8 mouse cellular contexts compared by ENCODE assay signal in the genomic region with DNA sequence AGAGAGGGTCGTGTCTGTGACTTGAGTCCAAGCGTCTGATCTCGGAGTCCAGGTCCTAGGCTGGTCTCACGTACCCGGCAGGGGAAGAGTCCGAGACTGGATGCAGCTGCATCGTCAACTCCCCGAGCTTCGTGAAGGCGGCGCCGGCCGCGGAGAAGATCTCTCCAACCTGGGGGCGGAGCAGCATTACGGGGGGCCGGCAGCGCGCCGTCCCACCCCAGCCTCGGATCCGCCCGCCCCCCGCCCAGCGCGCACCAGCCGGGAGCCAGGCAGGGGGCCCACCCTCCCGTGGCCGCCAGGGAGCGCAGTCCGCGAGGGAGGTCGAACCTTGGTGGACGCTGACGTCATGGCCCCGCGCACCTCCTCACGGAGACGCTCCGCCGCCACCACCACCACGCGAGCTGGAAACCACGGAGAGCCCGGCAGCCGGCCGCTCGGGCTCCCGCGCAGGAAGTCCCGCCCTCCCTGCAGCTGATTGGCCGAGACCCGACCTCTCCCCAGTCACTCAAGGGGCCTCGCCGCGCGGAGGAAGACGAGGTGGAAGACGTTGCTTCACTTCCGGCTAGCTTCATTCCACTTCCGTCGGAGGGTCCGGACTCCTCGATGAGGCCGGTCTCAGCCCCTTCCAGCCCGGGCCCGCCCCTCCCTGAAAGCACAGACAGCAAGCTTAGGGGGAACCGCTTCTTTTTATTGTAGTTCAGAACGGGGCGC. TPM values are rescaled to one million over a fixed set of nuclear protein-coding genes. Genes with fewer than 3 reads are reported as not detected.
DNase-seq lines count a peak whose midpoint lies in the region; ATAC-seq lines count a peak whose summit lies in the region.

Gene 0610010K14Rik, minus strand, starts transcription at position 458 of the 711 bp plus-strand sequence.

- peak within 1 kb of the TSS; percentile 82 for H3K4me2 ChIP-seq in embryonic facial prominence, embryonic 14.5 days (ENCODE audit: low read depth, low read length)
- peak within 1 kb of the TSS; percentile 96 for H3K4me2 ChIP-seq in kidney, embryonic 14.5 days (replicated peaks; ENCODE audit: low read depth, low read length)
- H3K4me2 ChIP-seq in limb, embryonic 15.5 days, result peak within 1 kb of the TSS; percentile 88

- peak within 1 kb of the TSS; percentile 67 for H3K4me3 ChIP-seq in embryonic facial prominence, embryonic 14.5 days (ENCODE audit: low read depth, low read length)
- peak within 1 kb of the TSS; percentile 96 for H3K4me3 ChIP-seq in kidney, embryonic 14.5 days (ENCODE audit: low read length)
- H3K4me3 ChIP-seq in limb, embryonic 15.5 days, result peak within 1 kb of the TSS; percentile 82

- H3K9me3 ChIP-seq in embryonic facial prominence, embryonic 14.5 days (ENCODE audit: control insufficient read depth, low read length), result no peaks in the 10 kb centered on the region
- H3K9me3 ChIP-seq in kidney, embryonic 14.5 days (ENCODE audit: control insufficient read depth, low read length), result no peaks in the 10 kb centered on the region
- no peaks in the 10 kb centered on the region for H3K9me3 ChIP-seq in limb, embryonic 15.5 days

- peak within 1 kb of the TSS; percentile 89 for H3K27ac ChIP-seq in embryonic facial prominence, embryonic 14.5 days (replicated peaks; ENCODE audit: low read depth, low read length)
- H3K27ac ChIP-seq in kidney, embryonic 14.5 days (ENCODE audit: low read depth, low read length), result peak within 1 kb of the TSS; percentile 85
- peak within 1 kb of the TSS; percentile 92 for H3K27ac ChIP-seq in limb, embryonic 15.5 days

- H3K4me1 ChIP-seq in embryonic facial prominence, embryonic 14.5 days (ENCODE audit: control insufficient read depth, insufficient read depth, low read length), result peaks cover 24% of the 10 kb centered on the region
- peaks cover 23% of the 10 kb centered on the region for H3K4me1 ChIP-seq in kidney, embryonic 14.5 days (ENCODE audit: control insufficient read depth, insufficient read depth, low read length)
- H3K4me1 ChIP-seq in limb, embryonic 15.5 days, result peaks cover 47% of the 10 kb centered on the region

- WGBS in embryonic facial prominence, embryonic 14.5 days, result 1% methylated on average over 28 of the region's 70 CpGs
- WGBS in kidney, embryonic 14.5 days, result under 1% methylated on average over 61 of the region's 70 CpGs
- WGBS in limb, embryonic 15.5 days, result under 1% methylated on average over 67 of the region's 70 CpGs

- peaks cover 16% of the 10 kb centered on the region for H3K36me3 ChIP-seq in embryonic facial prominence, embryonic 14.5 days (ENCODE audit: control insufficient read depth, insufficient read depth, low read length)
- H3K36me3 ChIP-seq in kidney, embryonic 14.5 days (ENCODE audit: control insufficient read depth, insufficient read depth, low read length), result peaks cover 17% of the 10 kb centered on the region
- peaks cover 14% of the 10 kb centered on the region for H3K36me3 ChIP-seq in limb, embryonic 15.5 days

- DNase-seq in 3T3-L1 (ENCODE audit: low read depth, low spot score), result peak; percentile 94
- DNase-seq in adrenal gland, postnatal 4 days (ENCODE audit: low spot score in 2 of 2), result peak; percentile 95 to 96
- DNase-seq in embryonic facial prominence, embryonic 14.5 days (ENCODE audit: low spot score), result peak; percentile 98
- peak; percentile 97 for DNase-seq in heart, adult 8-10 months (ENCODE audit: low spot score)
- peak; percentile 86 to 90 for DNase-seq in monocyte, adult 2 months (ENCODE audit: low read depth in 1 of 2, low spot score in 2 of 2)
- DNase-seq in spleen, postnatal 36 days (ENCODE audit: low spot score in 2 of 2), result peak; percentile 97 to 98

- H3K27me3 ChIP-seq in embryonic facial prominence, embryonic 14.5 days (replicated peaks; ENCODE audit: control insufficient read depth, insufficient read depth, low read length), result no peaks in the 10 kb centered on the region
- no peaks in the 10 kb centered on the region for H3K27me3 ChIP-seq in kidney, embryonic 14.5 days (ENCODE audit: control insufficient read depth, insufficient read depth, low read length)
- H3K27me3 ChIP-seq in limb, embryonic 15.5 days, result no peaks in the 10 kb centered on the region

- H3K9ac ChIP-seq in embryonic facial prominence, embryonic 14.5 days (ENCODE audit: low read depth, low read length), result peak within 1 kb of the TSS; percentile 79
- peak within 1 kb of the TSS; percentile 89 for H3K9ac ChIP-seq in kidney, embryonic 14.5 days (ENCODE audit: low read depth, low read length)
- H3K9ac ChIP-seq in limb, embryonic 15.5 days, result peak within 1 kb of the TSS; percentile 85

- peak; percentile 95 for ATAC-seq in embryonic facial prominence, embryonic 14.5 days (ENCODE audit: low read depth)
- peak; percentile 94 for ATAC-seq in kidney, embryonic 14.5 days (ENCODE audit: low FRiP score, low TSS enrichment)
- ATAC-seq in limb, embryonic 15.5 days (ENCODE audit: insufficient number of reproducible peaks, low FRiP score, low TSS enrichment, low read depth), result peak; percentile 92

RNA-seq across cellular contexts. Expression of gene 0610010K14Rik, which starts in this region (rescaled TPM):
- total RNA-seq in adrenal gland, postnatal 4 days (2021), result 10 to 100 TPM; 70.1 to 72.5 TPM
- 149 and 172 TPM in 2 replicates for polyA plus RNA-seq in embryonic facial prominence, embryonic 14.5 days (2014; fragmentation: Nextera tagmentation; extraction: Ambion mirVana)
- total RNA-seq in heart, adult 8-10 months (2022), result 10 to 100 TPM; 22.2 to 31.6 (median 29.0) TPM
- polyA plus RNA-seq in kidney, embryonic 14.5 days (2014; fragmentation: Nextera tagmentation; extraction: Ambion mirVana), result 180 and 243 TPM in 2 replicates
- 154 and 172 TPM in 2 replicates for polyA plus RNA-seq in limb, embryonic 15.5 days (2015; fragmentation: Nextera tagmentation; extraction: Ambion mirVana)

Comparison
In these comparisons a context has a peak if more than half of its experiments do, and no peak if none do; other contexts are left out.
1. Peak in every context shown above with its lines: DNase-seq, ATAC-seq, H3K4me3 ChIP-seq and H3K27ac ChIP-seq.